Mouse (Mus musculus): Measurements from ENCODE around the gene Ubc. TPM values are rescaled to one million over a fixed set of nuclear protein-coding genes. Genes with fewer than 3 reads are reported as not detected.
"Not testable (repeated sequence)": the region's sequence is repeated elsewhere in the genome, so short reads cannot be mapped to it uniquely, and the experiment has no call there.

Gene Ubc
- 791 to 1,058 TPM (median 1,006 TPM) in 3 replicates for total RNA-seq (2017)

- ATAC-seq (replicated peaks; ENCODE audit: insufficient number of reproducible peaks, low FRiP score, low TSS enrichment, poor library complexity, severe bottlenecking): peak; percentile 28
Observed at GRCm38 (mm10) chr5:125389579-125390441, at the start of gene Ubc. TSS of gene Ubc (minus strand) at chr5:125390202.

- ATAC-seq (replicated peaks; ENCODE audit: insufficient number of reproducible peaks, low FRiP score, low TSS enrichment, poor library complexity, severe bottlenecking): not testable (repeated sequence)
Observed at GRCm38 (mm10) chr5:125434347-125434746, 44.3 kb upstream of the Ubc start.

GRCm38 (mm10) chr5:125433793-125434337, 43.9 kb upstream of the Ubc start, which contains the start of gene Dhx37:
TSS of gene Dhx37 (minus strand) at chr5:125434121.
- ATAC-seq (replicated peaks; ENCODE audit: insufficient number of reproducible peaks, low FRiP score, low TSS enrichment, poor library complexity, severe bottlenecking): peak; percentile 97

- ATAC-seq (replicated peaks; ENCODE audit: insufficient number of reproducible peaks, low FRiP score, low TSS enrichment, poor library complexity, severe bottlenecking): not testable (repeated sequence)
Observed at GRCm38 (mm10) chr5:125432324-125432723, 42.3 kb upstream of the Ubc start.

- ATAC-seq (replicated peaks; ENCODE audit: insufficient number of reproducible peaks, low FRiP score, low TSS enrichment, poor library complexity, severe bottlenecking): no peak
Observed at GRCm38 (mm10) chr5:125426343-125426742, 36.3 kb upstream of the Ubc start.

- no peak for ATAC-seq (replicated peaks; ENCODE audit: insufficient number of reproducible peaks, low FRiP score, low TSS enrichment, poor library complexity, severe bottlenecking)
Observed at GRCm38 (mm10) chr5:125425698-125426276, 35.8 kb upstream of the Ubc start.

GRCm38 (mm10) chr5:125419124-125419523, 29.1 kb upstream of the Ubc start:
- no peak for ATAC-seq (replicated peaks; ENCODE audit: insufficient number of reproducible peaks, low FRiP score, low TSS enrichment, poor library complexity, severe bottlenecking)

GRCm38 (mm10) chr5:125418636-125419035, 28.6 kb upstream of the Ubc start:
- ATAC-seq (replicated peaks; ENCODE audit: insufficient number of reproducible peaks, low FRiP score, low TSS enrichment, poor library complexity, severe bottlenecking): no peak

GRCm38 (mm10) chr5:125416183-125416582, 26.2 kb upstream of the Ubc start:
- no peak for ATAC-seq (replicated peaks; ENCODE audit: insufficient number of reproducible peaks, low FRiP score, low TSS enrichment, poor library complexity, severe bottlenecking)

- no peak for ATAC-seq (replicated peaks; ENCODE audit: insufficient number of reproducible peaks, low FRiP score, low TSS enrichment, poor library complexity, severe bottlenecking)
Observed at GRCm38 (mm10) chr5:125413763-125414162, 23.8 kb upstream of the Ubc start.

GRCm38 (mm10) chr5:125412536-125412935, 22.5 kb upstream of the Ubc start:
- ATAC-seq (replicated peaks; ENCODE audit: insufficient number of reproducible peaks, low FRiP score, low TSS enrichment, poor library complexity, severe bottlenecking): not testable (repeated sequence)

GRCm38 (mm10) chr5:125411972-125412530, 22.0 kb upstream of the Ubc start:
- ATAC-seq (replicated peaks; ENCODE audit: insufficient number of reproducible peaks, low FRiP score, low TSS enrichment, poor library complexity, severe bottlenecking): peak; percentile 58; the same call in 1 of the 2 replicates

GRCm38 (mm10) chr5:125409348-125410090, 19.5 kb upstream of the Ubc start:
- no peak for ATAC-seq (replicated peaks; ENCODE audit: insufficient number of reproducible peaks, low FRiP score, low TSS enrichment, poor library complexity, severe bottlenecking)

GRCm38 (mm10) chr5:125408842-125409241, 18.8 kb upstream of the Ubc start:
- ATAC-seq (replicated peaks; ENCODE audit: insufficient number of reproducible peaks, low FRiP score, low TSS enrichment, poor library complexity, severe bottlenecking): no peak

GRCm38 (mm10) chr5:125407910-125408575, 18.0 kb upstream of the Ubc start:
- ATAC-seq (replicated peaks; ENCODE audit: insufficient number of reproducible peaks, low FRiP score, low TSS enrichment, poor library complexity, severe bottlenecking): no peak

- ATAC-seq (replicated peaks; ENCODE audit: insufficient number of reproducible peaks, low FRiP score, low TSS enrichment, poor library complexity, severe bottlenecking): no peak
Observed at GRCm38 (mm10) chr5:125407020-125407830, 17.2 kb upstream of the Ubc start.

- peak; percentile 14 for ATAC-seq (replicated peaks; ENCODE audit: insufficient number of reproducible peaks, low FRiP score, low TSS enrichment, poor library complexity, severe bottlenecking)
Observed at GRCm38 (mm10) chr5:125406322-125407016, 16.5 kb upstream of the Ubc start.

Measured in monocyte, adult 5-6 weeks (primary cell).